Mouse (Mus musculus) spleen, postnatal 10 days (tissue): Measurements from ENCODE around the gene Aldh3a1.

ENCODE experiments used
- DNase-seq, 2 experiments: peaks; one replicate each; pipeline ENCODE4 v3.0.0; 2021 to 2022; ENCODE audit warnings: low spot score in 2 of 2

Aldh3a1 gene

GRCm38 (mm10) chr11:61196616-61197353, 10.6 kb upstream of the Aldh3a1 start:
- DNase-seq = no peak

- no peak for DNase-seq
Observed at GRCm38 (mm10) chr11:61197935-61198334, 9.4 kb upstream of the Aldh3a1 start.

GRCm38 (mm10) chr11:61199620-61200362, 7.5 kb upstream of the Aldh3a1 start:
- no peak for DNase-seq

- no peak for DNase-seq
Observed at GRCm38 (mm10) chr11:61202186-61202585, 5.2 kb upstream of the Aldh3a1 start.

GRCm38 (mm10) chr11:61202810-61203209, 4.5 kb upstream of the Aldh3a1 start:
- DNase-seq = no peak

GRCm38 (mm10) chr11:61205167-61205950, 2.0 kb upstream of the Aldh3a1 start:
- DNase-seq = no peak

GRCm38 (mm10) chr11:61206136-61206535, 1.2 kb upstream of the Aldh3a1 start:
- DNase-seq = no peak

- no peak for DNase-seq
Observed at GRCm38 (mm10) chr11:61208316-61208715, 979 bp downstream of the Aldh3a1 start.

GRCm38 (mm10) chr11:61212102-61212501, 4.8 kb downstream of the Aldh3a1 start:
- DNase-seq = peak in 1 of 2 experiments; percentile 42

GRCm38 (mm10) chr11:61215936-61216335, 8.6 kb downstream of the Aldh3a1 start:
- DNase-seq = no peak

GRCm38 (mm10) chr11:61220156-61220881, 13.0 kb downstream of the Aldh3a1 start:
- no peak for DNase-seq

GRCm38 (mm10) chr11:61222007-61222406, 14.7 kb downstream of the Aldh3a1 start:
- no peak for DNase-seq

- DNase-seq = no peak
Observed at GRCm38 (mm10) chr11:61222971-61223745, 15.8 kb downstream of the Aldh3a1 start.

- DNase-seq = no peak
Observed at GRCm38 (mm10) chr11:61224234-61224744, 17.0 kb downstream of the Aldh3a1 start.

- DNase-seq = no peak
Observed at GRCm38 (mm10) chr11:61224907-61225306, 17.6 kb downstream of the Aldh3a1 start.

- DNase-seq = peak in 1 of 2 experiments; percentile 50
Observed at GRCm38 (mm10) chr11:61225511-61225910, 18.2 kb downstream of the Aldh3a1 start.

- DNase-seq = no peak
Observed at GRCm38 (mm10) chr11:61225941-61226412, 18.6 kb downstream of the Aldh3a1 start.

GRCm38 (mm10) chr11:61227816-61228215, 20.5 kb downstream of the Aldh3a1 start:
- DNase-seq = no peak

- no peak for DNase-seq
Observed at GRCm38 (mm10) chr11:61228406-61228805, 21.1 kb downstream of the Aldh3a1 start.

- DNase-seq = peak; percentile 9 to 50
Observed at GRCm38 (mm10) chr11:61231329-61231728, 24.0 kb downstream of the Aldh3a1 start.
